Mouse (Mus musculus) thymus, adult 2 months (tissue): ENCODE data around the gene Vmn1r11.

Experiments
- CTCF ChIP-seq: fragments of 200-500 bp; IDR thresholded peaks from 2 replicates; pipeline ENCODE4 v1.5.1; 2012; ENCODE audit warnings: mild to moderate bottlenecking, control low read depth, low read length, moderate library complexity, borderline replicate concordance; ENCODE audit not compliant: control insufficient read depth, poor library complexity, insufficient read depth; ENCODE audit errors: extremely low read depth
- POLR2A ChIP-seq: fragments of 200-500 bp; IDR thresholded peaks from 2 replicates; pipeline ENCODE4 v1.6.1; 2012; ENCODE audit warnings: mild to moderate bottlenecking, low read length, control low read depth, moderate library complexity; ENCODE audit not compliant: control insufficient read depth, poor library complexity, insufficient read depth; ENCODE audit errors: extremely low read depth

DNA sequence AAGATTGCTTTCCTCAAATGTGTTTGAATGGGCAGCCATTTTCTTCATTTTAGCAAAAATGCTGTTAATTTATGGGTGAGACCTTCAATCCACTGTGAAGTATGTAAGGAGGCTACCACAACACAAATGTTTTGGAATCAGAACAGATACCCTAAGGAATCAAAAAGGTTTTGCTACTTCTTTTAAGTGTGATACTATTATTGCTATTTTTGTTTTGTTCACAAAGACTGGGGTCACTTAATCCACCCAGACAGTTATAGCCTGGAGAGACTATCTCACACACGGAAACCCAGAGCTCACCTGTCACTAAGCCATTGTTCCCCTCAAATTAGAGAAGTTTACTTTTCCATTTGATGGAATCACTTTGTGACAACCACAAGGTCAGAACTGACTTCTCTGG, at the start of gene Vmn1r11:
- no peak for TF ChIP-seq POLR2A
- TF ChIP-seq CTCF: no peak
